Mouse (Mus musculus) frontal cortex, adult 2 months (tissue): ENCODE data around the gene AC129217.1. TPM values are rescaled to one million over a fixed set of nuclear protein-coding genes. Genes with fewer than 3 reads are reported as not detected.
"Not testable (repeated sequence)": the region's sequence is repeated elsewhere in the genome, so short reads cannot be mapped to it uniquely, and the experiment has no call there.

Experiments used
- DNase-seq, 2 experiments: peaks; one replicate each; pipeline ENCODE4 v3.0.0; 2022; ENCODE audit warnings: low spot score in 1 of 2; ENCODE audit errors: extremely low spot score in 1 of 2
- polyA plus RNA-seq: library from polyadenylated mRNA; depleted of rRNA; stranded (reverse); fragments of >200 nt; gene quantifications from 2 replicates; pipeline ENCODE4 v1.2.3, GENCODE M21; 2012

Gene AC129217.1
- polyA plus RNA-seq, 1 experiment, result not detected

DNA sequence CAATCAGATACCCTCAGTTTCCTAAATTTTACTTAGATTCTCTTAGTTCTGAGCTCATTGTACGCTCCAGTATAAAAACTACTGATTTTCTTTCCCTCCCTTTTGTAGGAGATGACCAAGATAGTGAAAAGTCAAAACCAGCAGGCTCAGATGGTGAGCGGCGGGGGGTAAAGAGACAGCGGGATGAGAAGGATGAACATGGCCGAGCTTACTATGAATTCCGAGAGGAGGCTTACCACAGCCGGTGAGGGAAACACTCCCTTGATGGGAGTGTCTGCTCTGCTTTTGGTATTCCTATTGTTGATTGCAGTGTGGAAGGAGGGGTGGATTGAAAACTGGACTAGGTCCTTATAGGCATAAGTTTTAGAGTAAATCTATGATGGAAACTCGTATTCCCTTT is 6.9 kb upstream of the AC129217.1 start:
- DNase-seq, result no peak

DNA sequence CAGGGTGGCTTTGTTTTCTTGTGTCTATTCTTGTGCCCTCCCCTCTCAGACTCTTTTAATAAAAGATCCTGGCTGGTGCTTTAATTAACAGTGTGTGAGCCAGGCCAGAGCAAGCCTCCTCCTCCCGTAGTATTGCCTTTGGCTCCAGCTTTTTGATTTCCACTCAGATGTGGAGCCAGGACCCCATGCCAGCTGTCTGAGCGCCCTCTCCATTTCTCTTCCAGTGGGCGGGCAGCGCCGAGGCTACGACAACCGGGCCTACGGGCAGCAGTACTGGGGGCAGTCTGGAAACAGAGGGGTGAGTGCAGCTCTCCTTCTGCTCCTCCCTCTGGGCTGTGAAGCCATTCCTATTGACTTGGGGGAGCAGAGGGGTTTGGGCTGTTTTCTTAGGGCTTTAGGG is 1.1 kb downstream of the AC129217.1 start:
- no peak for DNase-seq

DNA sequence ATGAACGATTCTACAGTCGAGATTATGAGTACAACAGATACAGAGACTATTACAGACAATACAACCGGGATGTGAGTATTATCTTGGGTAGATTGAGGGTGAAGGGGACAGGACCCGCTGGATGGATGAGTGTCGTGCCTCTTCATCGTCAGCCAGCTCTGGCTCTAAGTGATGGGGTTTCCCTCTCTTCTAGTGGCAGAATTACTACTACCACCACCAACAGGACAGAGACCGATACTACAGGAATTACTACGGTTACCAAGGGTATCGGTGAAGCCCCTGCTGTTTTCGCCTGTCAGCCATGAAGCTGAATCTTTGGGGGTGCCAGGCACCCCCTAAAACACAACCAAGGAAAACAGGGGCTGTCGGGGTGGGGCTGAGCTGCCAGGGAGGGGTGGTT is 1.7 kb downstream of the AC129217.1 start:
- DNase-seq, result no peak

DNA sequence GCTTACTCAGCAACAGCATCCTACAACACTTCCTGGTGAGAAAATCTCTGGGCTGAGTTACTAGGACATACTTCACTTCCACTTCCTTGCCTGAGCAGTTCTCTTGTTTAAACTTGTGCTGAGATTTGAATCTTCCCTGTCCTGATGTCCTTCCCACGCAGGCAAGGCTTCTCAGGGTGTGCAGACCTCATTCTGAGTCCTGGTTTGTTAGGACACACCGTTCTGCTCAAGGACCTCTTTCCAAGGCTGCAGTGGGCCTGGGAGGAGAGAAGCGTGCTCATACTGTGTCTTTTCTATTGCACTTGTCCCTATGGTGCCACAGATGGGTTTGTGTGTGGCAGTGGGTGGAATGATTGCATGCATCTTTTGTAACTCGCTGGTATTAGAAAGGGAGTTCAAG is 3.4 kb downstream of the AC129217.1 start:
- no peak for DNase-seq

DNA sequence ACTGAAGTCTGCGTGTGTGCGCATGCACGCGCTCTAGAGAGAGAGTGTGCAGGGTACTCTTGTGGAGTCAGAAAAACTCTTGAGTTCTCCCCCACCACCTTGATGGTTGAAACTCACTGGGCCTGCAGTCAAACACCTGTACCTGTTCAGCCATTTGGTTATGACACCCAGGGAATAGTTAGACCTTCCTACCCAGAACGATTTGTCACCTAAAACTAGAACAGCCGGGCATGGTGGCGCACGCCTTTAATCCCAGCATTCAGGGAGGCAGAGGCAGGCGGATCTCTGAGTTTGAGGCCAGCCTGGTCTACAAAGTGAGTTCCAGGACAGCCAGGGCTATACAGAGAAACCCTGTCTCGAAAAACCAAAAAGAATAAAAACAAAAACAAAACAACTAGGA is 6.8 kb downstream of the AC129217.1 start:
- not testable (repeated sequence) for DNase-seq

DNA sequence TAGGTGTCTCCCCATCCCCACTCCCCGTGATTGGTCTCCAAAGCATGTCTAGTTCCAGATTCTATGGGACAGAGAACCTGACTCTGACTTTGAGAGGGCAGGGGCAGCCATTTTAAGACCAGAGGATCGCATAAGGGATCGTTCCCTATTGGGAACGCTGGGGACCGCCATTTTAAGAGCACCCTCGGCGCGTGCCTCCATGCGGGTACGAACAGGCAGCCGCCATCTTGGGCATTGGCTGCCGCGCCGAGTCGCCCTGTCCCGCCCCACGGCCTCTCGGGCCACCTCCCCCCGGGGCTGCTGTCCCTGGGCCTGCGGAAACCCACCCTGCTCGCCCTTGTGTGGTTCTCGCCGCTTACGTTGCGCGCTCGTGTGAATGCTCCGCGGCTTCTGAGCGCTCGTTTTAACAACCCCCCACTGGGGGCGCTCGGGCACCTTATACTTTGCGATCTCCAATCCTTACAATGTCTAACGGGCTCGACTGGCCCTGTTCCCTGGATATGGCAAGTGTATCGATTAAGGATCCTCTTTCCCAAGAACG is 7.7 kb downstream of the AC129217.1 start, which contains the start of gene Bscl2:
Bscl2 (plus strand) TSS at position 217 of the 541 bp plus-strand sequence.
- DNase-seq, result peak; percentile 76 to 87

DNA sequence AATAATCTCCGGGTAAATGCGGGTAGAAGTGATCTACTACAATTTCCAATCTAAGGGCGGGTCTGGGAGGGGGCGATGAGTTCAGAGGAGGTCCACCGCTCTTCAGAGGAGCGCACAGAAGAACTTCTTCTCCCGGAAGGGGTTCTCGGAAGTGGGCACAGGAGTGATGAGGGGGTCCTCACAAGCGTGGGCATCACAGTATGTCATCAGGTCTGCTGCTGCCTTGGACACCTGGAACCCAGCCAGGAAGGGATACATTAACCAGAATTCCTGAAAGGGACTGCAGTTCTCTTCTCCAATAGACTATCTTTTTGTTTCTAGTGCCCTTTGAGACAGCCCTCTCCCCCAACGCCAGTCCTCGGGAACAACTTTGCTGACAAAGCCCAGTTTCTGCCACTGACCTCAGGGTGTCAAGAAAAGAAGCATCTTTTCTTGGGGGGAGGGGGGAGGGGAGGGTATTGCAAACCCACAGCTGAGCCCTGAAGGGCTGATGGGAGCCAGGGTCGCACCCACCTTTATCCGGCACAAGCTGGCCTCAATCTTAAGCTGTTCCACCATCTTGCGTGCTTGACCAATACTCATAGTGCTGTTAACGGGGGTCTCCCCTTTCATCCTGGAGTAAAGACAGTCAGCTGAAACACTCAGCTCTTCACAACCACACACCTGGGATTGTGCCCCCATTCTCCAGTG is 8.6 kb downstream of the AC129217.1 start:
- DNase-seq, result no peak

DNA sequence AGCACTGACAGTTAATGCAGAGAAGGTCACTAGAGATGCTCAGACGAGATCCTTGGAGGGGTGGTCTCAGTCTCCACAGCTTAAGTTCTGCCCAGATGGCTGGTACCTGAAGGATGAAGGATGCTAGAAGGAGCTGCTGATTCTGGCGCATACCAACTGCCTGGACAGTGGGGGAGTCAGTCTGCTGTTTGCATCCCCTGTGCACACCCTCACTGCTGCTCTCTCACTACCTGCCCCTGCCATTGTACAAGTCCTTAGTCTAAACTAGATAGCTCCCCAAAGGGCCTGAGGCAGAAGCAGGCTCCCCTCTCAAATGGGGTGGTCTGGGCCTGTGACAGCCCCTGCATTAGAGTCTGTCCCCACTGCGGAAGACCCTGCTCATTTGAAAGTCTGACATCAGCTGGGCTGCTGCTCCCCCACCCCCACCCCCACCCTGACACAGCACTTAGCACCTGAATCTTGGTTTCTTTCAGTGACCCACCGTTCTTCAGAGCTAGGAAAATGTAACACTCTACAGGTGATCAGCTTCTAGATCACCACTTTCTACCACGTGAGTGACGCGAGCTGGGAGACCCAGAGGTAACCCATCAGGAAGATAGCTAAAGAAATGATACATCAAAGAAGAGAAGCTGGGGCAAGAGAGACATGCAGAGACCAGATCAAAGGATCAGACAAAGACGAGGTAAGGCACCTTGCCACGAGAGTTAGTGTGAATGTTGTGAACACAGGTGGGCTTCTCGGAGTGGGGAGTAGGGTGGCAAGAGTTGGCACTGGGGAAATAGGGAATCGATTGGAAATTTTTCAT is 9.7 kb downstream of the AC129217.1 start, which contains the start of gene Gng3:
Gng3 (minus strand) TSS at position 92 of the 805 bp plus-strand sequence.
- DNase-seq, result peak; percentile 89 to 90

DNA sequence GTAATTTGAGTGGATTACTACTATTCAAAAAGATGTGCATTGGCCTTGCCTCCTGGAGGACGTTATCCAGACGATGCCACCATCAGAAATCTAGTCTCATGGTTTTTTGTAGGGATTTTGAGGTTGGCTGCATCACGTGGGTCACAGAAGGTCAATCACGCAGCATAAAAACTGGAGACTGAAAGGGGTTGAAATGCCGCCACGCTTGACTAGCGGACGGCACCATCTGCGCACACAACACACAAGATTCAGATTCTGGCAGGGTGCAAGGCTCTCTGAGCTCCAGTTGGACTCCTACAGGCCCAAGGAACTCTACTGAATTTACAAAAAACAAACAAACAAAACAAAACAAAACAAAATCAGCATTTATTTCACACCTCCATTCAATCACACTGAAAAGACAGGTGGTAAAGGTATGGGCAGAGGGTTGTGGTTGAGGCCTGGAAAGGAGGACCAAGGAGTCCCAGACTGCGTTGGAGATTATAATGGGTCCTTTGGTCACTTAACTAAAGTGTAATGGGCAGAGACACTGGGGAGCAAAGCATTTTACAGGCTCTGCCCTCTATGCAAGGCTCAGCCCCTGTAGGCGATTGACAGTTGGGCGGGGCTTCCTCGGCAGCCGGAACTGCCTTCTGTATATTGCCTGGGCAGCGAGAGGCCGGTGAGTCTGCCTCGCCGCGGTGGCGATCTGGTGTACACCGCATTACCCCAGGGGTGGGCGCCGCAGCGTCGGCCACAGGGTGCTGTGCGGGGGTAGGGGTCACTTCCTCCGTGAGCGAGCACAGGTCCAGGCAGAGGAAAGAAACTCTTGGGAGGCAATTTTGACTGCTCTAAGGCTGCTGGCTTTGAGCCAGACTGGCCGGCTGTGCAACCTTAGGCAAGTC is 10.6 kb downstream of the AC129217.1 start:
- DNase-seq, result peak in 1 of 2 experiments; percentile 78

DNA sequence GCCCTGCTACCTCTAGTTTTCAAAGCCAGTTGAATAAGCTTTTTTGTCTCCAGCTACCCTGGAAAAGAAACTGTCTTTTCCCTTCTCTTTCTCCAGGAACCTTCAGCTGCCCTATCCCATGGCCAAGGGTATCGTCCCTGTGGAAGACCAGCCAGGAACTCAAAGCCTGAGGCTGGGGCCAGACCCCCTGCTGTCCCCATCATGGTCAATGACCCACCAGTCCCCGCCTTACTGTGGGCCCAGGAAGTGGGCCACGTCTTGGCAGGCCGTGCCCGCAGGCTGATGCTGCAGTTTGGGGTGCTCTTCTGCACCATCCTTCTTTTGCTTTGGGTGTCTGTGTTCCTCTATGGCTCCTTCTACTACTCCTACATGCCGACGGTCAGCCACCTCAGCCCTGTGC is 11.4 kb downstream of the AC129217.1 start:
- no peak for DNase-seq

DNA sequence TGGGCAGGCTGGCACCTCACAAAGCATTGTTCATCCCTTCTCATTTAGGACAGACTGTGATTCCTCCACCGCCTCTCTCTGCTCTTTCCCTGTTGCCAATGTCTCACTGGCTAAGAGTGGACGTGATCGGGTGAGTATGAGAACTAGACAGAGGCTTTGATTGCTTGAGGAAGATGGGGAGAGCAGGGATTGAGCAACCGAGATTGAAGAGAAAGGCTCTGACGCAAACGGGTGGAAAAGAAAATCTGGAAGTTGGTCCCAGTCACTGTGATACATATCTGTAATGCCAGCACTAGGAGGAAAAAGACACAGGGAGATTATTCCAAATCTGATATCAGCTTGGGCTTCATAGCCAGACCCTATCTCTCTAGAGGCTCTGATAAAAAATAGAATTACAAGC is 13.4 kb downstream of the AC129217.1 start:
- DNase-seq, result no peak

DNA sequence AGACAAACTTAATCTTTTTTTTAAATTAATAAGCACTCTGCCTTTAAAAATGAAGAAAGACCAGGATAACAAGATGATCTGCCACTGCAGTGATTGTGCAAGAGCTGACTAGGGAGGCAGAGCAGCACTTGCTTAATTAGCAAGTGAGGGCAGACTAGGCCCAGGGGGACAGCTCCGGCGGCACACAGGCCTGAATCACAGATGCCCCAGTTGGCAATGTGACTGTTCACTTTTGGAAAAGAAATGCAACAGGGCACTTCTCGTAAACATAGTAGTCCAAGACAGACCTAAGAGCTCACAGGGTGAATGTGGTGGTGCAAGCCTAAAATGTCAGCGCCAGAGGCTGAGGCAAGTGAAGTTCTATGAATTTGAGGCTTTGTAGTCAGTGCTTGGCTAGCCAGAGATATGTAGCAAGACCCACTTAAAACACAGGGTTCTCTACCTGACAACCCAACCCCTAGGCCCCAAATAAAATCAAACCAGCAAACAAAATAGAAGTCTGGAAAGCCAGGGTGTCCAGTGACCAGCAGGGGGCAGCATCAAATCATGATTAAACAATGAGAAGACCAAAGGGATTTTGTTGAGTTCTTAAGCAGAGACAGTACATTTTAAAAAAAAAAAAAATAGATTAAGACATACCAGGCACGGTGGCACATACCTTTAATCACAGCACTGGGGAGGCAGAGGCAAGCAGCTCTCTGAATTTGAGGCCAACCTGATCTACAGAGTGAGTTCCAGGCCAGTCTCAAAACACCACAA is 15.0 kb downstream of the AC129217.1 start:
- peak in 1 of 2 experiments; percentile 91 for DNase-seq

DNA sequence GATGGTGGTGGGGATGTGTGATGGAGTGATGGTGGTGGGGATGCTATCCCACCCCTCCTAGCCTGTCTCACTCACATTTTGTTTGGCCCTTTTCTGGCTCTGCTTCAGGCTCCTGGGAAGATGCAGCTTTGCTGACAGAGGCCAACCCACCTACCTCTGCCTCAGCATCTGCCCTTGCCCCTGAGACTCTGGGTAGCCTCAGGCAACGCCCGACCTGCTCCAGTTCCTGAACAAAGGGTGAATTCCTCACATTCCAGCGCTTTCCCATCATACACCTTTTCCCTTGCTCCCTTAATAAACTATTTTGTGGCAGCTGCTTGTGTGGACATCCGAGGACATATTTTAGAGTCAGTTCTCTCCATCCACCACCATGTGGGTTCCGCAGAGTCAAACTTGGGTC is 18.8 kb downstream of the AC129217.1 start:
- no peak for DNase-seq

DNA sequence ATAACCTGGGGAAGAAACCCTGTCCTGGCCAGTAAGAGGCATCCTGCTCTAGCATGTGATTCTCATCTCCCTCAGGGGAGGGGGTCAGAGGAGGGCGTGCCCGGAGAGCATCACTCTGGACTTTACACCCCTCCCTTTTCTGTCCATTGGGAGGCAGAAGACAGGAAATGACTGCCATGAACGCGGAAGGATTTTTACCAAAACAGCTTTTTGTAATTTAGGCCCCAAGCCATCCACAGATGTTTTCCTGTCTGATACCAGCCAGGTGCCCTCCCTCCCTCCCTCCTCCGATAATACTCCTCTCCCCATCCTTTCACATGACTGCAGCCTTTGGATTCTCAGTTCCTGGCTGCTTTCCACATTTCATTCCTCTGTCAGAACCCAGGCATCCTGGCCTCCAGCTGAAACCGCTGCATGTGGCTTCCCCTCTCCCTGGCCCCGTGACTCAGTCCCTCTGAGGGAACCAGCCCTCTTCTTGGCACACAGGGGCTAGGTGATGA is 20.9 kb downstream of the AC129217.1 start, which contains the start of gene Lrrn4cl:
Lrrn4cl (plus strand) TSS at position 367 of the 500 bp plus-strand sequence.
- DNase-seq, result no peak

DNA sequence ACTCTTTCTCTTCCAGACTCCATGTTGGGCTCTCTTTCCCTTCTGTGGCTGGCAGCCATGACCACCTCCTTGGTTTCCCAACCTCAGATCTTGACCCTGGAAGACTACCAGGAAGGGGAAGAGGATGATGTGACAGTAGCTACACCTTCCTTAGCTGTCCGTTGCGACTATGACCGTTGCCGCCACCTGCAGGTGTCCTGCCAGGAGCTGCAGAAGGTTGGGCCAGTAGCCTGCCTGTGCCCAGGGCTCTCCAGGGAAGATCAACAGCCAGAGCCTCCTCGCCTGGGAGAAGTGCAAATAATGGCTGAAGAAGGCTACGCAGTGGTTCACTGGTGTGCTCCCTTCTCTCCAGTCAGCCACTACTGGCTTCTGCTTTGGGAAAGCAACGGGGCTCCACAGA is 22.1 kb downstream of the AC129217.1 start:
- no peak for DNase-seq

DNA sequence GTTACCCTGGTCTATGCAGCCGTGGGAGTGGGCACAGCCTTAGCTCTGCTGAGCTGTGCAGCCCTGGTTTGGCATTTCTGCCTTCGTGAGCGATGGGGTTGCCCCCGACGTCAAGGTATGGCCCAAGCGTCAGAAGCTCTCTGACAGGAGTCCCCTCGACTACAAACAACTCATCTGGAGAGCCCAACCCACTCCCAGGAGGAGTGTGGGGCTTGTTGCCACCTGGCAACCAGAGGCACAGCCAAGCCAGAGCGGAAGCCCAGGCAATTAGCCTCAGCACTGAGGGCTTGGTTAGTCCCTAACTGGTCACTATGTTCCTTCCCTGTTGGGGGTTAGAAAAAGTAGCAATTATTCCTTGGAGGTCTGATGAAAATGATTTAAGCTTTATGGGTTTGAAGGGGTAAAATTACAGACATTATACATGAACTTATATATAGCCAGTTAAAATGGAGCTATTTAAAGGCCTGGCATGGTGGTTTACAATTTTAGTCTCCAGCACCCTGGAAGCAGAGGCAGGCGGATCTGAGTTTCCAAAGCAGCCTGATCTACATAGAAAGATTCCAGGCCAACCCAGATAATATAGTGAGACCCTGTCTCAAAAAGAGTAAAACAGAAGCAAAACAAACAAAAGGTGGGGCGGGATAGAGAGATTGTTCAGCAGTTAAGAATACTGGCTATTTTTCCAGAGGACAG is 22.8 kb downstream of the AC129217.1 start:
- no peak for DNase-seq

DNA sequence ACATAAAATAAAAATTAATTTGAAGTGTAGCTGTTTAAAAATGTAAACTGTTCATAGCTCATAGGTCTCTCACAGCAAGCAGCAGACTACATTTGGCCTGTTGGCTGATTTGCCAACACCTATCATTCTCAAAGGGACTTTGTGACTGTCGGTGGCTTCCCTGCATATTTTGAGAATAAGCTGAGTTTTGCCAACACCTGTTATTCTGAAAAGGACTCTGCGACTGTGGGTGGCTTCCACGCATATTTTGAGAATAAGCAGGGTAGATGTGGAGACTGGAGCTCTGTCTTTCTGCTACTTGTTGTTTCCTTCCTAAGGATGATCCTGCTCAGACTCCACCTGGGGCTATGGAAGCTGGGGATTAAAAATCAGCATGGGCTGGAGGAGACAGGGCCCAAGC is 23.5 kb downstream of the AC129217.1 start:
- DNase-seq, result no peak

DNA sequence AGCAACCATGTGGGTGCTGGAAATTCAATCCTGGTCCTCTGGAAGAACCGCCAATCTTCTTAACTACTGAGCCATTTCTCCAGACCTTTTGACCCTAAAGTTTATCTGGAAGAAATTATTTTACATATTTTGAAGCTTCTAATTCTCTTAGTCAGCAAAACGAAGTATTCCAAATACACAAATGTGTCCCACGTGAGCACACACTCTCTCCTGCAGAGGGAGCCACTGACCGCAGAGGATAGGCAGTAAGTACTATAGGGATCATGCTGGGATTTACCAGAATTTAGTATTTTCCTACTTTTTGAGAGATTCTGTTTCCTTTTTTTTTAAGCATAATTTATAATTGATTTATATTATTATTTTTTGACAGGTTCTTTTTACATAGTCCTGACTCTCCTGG is 28.1 kb downstream of the AC129217.1 start:
- DNase-seq, result no peak

DNA sequence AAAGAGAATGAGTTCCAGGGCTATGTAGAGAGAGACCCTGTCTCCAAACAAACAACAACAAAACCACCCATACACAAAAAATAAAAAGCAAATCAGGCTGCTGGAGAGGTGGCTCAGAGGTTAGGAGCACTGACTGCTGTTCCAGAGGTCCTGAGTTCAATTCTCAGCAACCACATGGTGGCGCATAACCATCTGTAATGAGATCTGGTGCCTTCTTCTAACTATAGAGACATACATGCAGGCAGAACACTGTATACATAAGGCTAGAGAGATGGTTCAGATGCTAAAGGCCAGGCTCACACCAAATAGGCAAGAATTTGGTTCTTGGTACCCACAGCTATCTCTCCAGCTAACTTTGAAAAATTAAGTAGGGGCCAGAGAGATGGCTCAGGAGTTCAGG is 29.4 kb downstream of the AC129217.1 start:
- DNase-seq, result no peak
